Mouse (Mus musculus) midbrain, embryonic 11.5 days (tissue): ENCODE data around the gene Slc15a4. TPM values are rescaled to one million over a fixed set of nuclear protein-coding genes. Genes with fewer than 3 reads are reported as not detected.

ENCODE experiments used
- ATAC-seq: fragments of 200-750 bp; cut with Nextera tagmentation; 2 replicates; pipeline ENCODE4 v1.8.0; 2017; ENCODE audit warnings: moderate TSS enrichment, moderate library complexity; ENCODE audit not compliant: low FRiP score
- DNase-seq: peaks from one replicate; pipeline ENCODE4 v3.0.0; 2015; ENCODE audit warnings: low spot score; ENCODE audit errors: missing footprints
- H3K27ac ChIP-seq: fragments of 300-500 bp; sonication (generic); 2 replicates; pipeline ENCODE4 v1.5.1; 2014; ENCODE audit warnings: low read depth, low read length
- H3K27me3 ChIP-seq: fragments of 300-500 bp; sonication (generic); 2 replicates; pipeline ENCODE4 v1.6.1; 2014; ENCODE audit warnings: mild to moderate bottlenecking, low read length, moderate library complexity, mixed read lengths; ENCODE audit not compliant: control insufficient read depth, insufficient read depth
- H3K36me3 ChIP-seq: fragments of 300-500 bp; sonication (generic); 2 replicates; pipeline ENCODE4 v1.6.1; 2014; ENCODE audit warnings: mild to moderate bottlenecking, low read length, moderate library complexity, mixed read lengths; ENCODE audit not compliant: control insufficient read depth, insufficient read depth
- H3K4me1 ChIP-seq: fragments of 300-500 bp; sonication (generic); 2 replicates; pipeline ENCODE4 v1.6.1; 2014; ENCODE audit warnings: low read length; ENCODE audit not compliant: control insufficient read depth, insufficient read depth
- H3K4me2 ChIP-seq: fragments of 300-500 bp; sonication (generic); 2 replicates; pipeline ENCODE4 v1.6.1; 2014; ENCODE audit warnings: mild to moderate bottlenecking, moderate library complexity
- H3K4me3 ChIP-seq: fragments of 300-500 bp; sonication (generic); 2 replicates; pipeline ENCODE4 v1.5.1; 2014; ENCODE audit warnings: low read depth, low read length
- H3K9ac ChIP-seq: fragments of 300-500 bp; sonication (generic); 2 replicates; pipeline ENCODE4 v1.6.1; 2014; ENCODE audit warnings: low read length
- H3K9me3 ChIP-seq: fragments of 300-500 bp; sonication (generic); 2 replicates; pipeline ENCODE4 v1.6.1; 2016; ENCODE audit warnings: low read length; ENCODE audit not compliant: control insufficient read depth
- WGBS: fragments of 180-500 bp; shearing (Covaris S2); extraction: QIAGEN DNeasy Blood & Tissue Kit; methylation state at CpG from one replicate; pipeline ENCODE4 v1.1.7; 2014; 5-methylcytosine and 5-hydroxymethylcytosine counted together
- polyA plus RNA-seq: library from polyadenylated mRNA; unstranded; fragments of >200 nt; fragmentation: Nextera tagmentation; extraction: Ambion mirVana; gene quantifications from 2 replicates; pipeline ENCODE4 v1.2.1, GENCODE M21; 2014

Slc15a4 gene
- polyA plus RNA-seq, 1 experiment from 2014 or later = 23.1 TPM

DNA sequence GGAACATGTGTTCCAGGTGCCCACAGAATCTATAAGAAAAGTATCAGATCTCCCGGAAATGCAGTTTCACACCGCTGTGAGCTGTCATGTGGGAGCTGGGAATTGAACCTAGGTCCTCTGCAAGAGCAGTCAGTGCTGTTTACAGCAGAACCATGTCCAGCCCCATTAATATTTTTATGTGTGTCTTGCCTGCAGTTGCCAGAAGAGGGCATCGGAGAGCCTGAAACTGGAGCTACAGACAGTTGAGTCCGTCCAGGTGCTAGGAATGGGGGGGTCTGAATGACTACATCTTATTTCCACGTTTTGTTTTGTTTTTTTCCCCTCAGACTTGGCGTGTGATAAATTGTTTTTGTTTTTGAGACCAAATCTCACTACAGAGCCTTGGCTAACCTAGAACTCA is 15.3 kb upstream of the Slc15a4 start:
- Histone ChIP-seq H3K27me3 (no peaks in the 10 kb centered on the region), H3K4me2 (no peak overlapping the region), H3K27ac (no peak overlapping the region), H3K4me1 (no peaks in the 10 kb centered on the region), H3K9me3 (no peaks in the 10 kb centered on the region), H3K36me3 (no peaks in the 10 kb centered on the region), H3K4me3 (no peak overlapping the region), H3K9ac (no peak overlapping the region)
- DNase-seq = no peak
- ATAC-seq = no peak
- 81% methylated on average over 6 of the region's 6 CpGs for WGBS

GRCm38 (mm10) chr5:127641185-127641958 is 8.7 kb upstream of the Slc15a4 start:
- H3K4me3 ChIP-seq = no peak overlapping the region
- 96% methylated on average over 15 of the region's 15 CpGs for WGBS
- H3K36me3 ChIP-seq = no peaks in the 10 kb centered on the region
- no peak overlapping the region for H3K27ac ChIP-seq
- no peak overlapping the region for H3K4me2 ChIP-seq
- ATAC-seq (no peak), DNase-seq (peak; percentile 62)
- no peaks in the 10 kb centered on the region for H3K27me3 ChIP-seq
- H3K9ac ChIP-seq = no peak overlapping the region
- peaks cover 4% of the 10 kb centered on the region; the same call in 1 of the 2 replicates for H3K9me3 ChIP-seq
- H3K4me1 ChIP-seq = no peaks in the 10 kb centered on the region

DNA sequence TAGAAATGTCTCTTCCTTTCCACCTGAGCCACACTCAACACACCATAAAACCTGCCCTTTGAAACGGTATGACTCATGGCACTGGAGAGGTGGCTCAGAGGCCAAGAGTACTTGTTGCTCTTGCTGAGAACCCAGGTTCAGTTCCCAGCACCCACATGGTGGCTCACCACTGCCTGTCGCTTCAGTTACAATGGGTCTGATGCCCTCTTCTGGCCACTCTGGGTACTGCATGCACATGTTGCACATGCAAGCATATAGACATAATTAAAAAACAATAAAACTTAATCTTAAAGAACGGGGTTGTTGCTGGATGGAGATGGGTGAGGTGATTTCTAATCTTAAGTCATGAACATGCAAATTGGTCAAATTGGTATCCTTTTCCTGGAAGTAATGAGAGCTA is 7.7 kb upstream of the Slc15a4 start:
- Histone ChIP-seq H3K36me3 (no peaks in the 10 kb centered on the region), H3K9ac (no peak overlapping the region), H3K9me3 (peaks cover 4% of the 10 kb centered on the region; the same call in 1 of the 2 replicates), H3K27ac (no peak overlapping the region), H3K4me2 (no peak overlapping the region), H3K27me3 (no peaks in the 10 kb centered on the region), H3K4me3 (no peak overlapping the region), H3K4me1 (no peaks in the 10 kb centered on the region)
- DNase-seq (peak; percentile 54), ATAC-seq (no peak)
- WGBS = 92% methylated on average over 3 of the region's 3 CpGs

DNA sequence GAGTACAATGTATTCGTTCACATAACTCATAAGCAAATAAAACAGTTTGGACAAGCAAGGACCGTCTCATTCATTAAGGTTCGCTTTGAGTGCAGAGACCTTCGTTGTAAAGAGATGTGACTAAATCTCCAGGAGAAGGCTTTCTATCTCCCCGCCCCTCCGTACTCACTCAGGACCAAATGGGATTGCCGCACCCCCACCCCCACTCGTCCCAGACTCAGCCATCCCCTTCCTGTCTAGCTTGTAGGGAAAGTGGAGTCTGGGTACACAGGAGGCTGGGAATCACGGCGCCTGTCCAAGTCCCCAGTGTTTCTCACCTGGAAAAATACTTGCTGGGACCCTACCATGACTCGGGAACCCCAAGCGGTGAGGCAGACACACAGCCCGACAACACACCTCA is 6.9 kb upstream of the Slc15a4 start:
- H3K4me1 ChIP-seq = no peaks in the 10 kb centered on the region
- DNase-seq (peak; percentile 17), ATAC-seq (no peak)
- no peak overlapping the region for H3K4me3 ChIP-seq
- no peak overlapping the region for H3K27ac ChIP-seq
- 95% methylated on average over 13 of the region's 13 CpGs for WGBS
- no peaks in the 10 kb centered on the region for H3K27me3 ChIP-seq
- peaks cover 4% of the 10 kb centered on the region; the same call in 1 of the 2 replicates for H3K9me3 ChIP-seq
- no peak overlapping the region for H3K4me2 ChIP-seq
- H3K9ac ChIP-seq = no peak overlapping the region
- no peaks in the 10 kb centered on the region for H3K36me3 ChIP-seq

DNA sequence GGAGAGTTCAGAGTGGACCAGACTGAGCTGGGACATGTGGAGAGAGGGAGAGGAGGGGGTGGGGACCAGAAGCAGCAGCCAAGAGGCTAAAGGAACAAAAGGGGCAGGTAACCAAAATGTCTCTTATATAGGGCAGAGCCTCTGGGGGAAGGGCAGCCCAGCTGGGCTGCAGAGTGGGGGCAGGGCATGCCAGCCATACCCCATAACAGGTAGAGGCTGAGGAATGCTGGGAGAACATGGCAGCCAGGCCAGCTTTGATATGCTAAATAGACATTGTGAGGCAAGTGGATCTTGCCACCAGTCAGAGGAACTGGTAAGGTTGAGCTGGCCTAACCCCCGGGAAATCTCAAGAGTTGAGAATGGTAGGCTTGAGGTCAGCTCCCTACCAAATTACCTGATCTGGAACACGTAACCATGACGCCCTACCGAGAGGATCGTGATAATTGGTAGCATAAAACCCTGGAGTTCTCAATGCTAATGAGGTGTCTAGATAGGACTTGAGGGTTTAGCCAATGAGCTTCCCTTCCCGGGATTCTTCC is 6.4 kb upstream of the Slc15a4 start:
- no peak overlapping the region for H3K27ac ChIP-seq
- no peaks in the 10 kb centered on the region for H3K27me3 ChIP-seq
- no peak overlapping the region for H3K9ac ChIP-seq
- no peak overlapping the region for H3K4me3 ChIP-seq
- H3K9me3 ChIP-seq = peaks cover 4% of the 10 kb centered on the region; the same call in 1 of the 2 replicates
- no peaks in the 10 kb centered on the region for H3K36me3 ChIP-seq
- WGBS = 92% methylated on average over 6 of the region's 6 CpGs
- no peaks in the 10 kb centered on the region for H3K4me1 ChIP-seq
- no peak overlapping the region for H3K4me2 ChIP-seq
- peak; percentile 39 for DNase-seq
- ATAC-seq = no peak

GRCm38 (mm10) chr5:127638177-127638576 is 5.5 kb upstream of the Slc15a4 start:
- H3K9me3 ChIP-seq = peaks cover 4% of the 10 kb centered on the region; the same call in 1 of the 2 replicates
- no peak overlapping the region for H3K4me3 ChIP-seq
- no peaks in the 10 kb centered on the region for H3K4me1 ChIP-seq
- no peak overlapping the region for H3K27ac ChIP-seq
- no peak overlapping the region for H3K4me2 ChIP-seq
- WGBS = 87% methylated on average over 2 of the region's 2 CpGs
- no peaks in the 10 kb centered on the region for H3K36me3 ChIP-seq
- no peak overlapping the region for H3K9ac ChIP-seq
- ATAC-seq (no peak), DNase-seq (peak; percentile 17)
- no peaks in the 10 kb centered on the region for H3K27me3 ChIP-seq

DNA sequence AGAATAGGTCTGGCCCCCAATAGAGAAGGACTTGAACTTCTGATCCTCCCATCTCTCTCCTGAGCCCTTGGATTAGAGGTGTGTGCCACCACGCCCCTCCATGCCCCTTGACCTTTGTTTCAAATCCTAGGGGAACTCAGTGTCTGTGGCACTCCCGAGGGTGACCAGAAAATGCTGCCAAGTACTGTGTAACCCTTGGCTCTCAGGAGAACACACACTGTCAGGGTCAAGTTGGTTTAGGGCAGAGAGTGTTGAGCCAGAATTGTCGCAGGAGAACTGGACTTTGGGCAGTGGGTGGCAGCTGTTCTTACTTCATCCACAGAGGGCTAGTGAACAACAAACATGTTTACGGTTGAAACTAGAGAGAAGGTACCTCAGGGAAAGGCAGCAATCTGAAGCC is 4.9 kb upstream of the Slc15a4 start:
- Histone ChIP-seq H3K4me1 (no peaks in the 10 kb centered on the region), H3K4me2 (no peak overlapping the region), H3K27ac (no peak overlapping the region), H3K36me3 (no peaks in the 10 kb centered on the region), H3K4me3 (no peak overlapping the region), H3K9ac (no peak overlapping the region), H3K27me3 (no peaks in the 10 kb centered on the region), H3K9me3 (peaks cover 4% of the 10 kb centered on the region; the same call in 1 of the 2 replicates)
- WGBS = 72% methylated on average over 4 of the region's 4 CpGs
- peak; percentile 72 for DNase-seq
- no peak for ATAC-seq

- Histone ChIP-seq H3K9me3 (no peaks in the 10 kb centered on the region), H3K27ac (no peak overlapping the region), H3K4me3 (no peak overlapping the region), H3K9ac (no peak overlapping the region), H3K27me3 (no peaks in the 10 kb centered on the region), H3K36me3 (no peaks in the 10 kb centered on the region), H3K4me1 (peaks cover 5% of the 10 kb centered on the region; the same call in 1 of the 2 replicates), H3K4me2 (no peak overlapping the region)
- no peak for ATAC-seq
- DNase-seq = peak; percentile 79
- 97% methylated on average over 7 of the region's 7 CpGs for WGBS
Measured at GRCm38 (mm10) chr5:127633666-127634065, 969 bp upstream of the Slc15a4 start.

DNA sequence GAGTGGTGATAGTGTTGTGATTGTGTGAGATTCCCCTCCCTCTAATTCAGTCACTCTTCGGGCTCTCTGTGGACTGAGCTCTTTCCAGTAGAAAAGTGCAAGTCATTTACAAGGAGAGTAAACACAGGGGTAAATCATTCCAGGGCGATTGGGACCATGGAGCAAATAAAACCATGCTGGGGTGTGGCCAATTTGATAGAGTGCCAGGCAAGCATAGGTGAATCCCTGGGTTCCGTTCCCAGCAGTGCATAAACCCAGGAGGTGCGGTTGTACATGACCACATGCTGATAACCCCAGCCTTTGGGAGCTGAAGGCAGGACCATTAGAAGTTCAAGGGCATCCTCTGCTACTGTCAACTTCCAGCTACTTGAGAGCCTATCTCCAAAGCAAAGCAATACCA is 491 bp upstream of the Slc15a4 start:
- 41% methylated on average over 4 of the region's 4 CpGs for WGBS

More for the DNA sequence above, 491 bp upstream of the Slc15a4 start:
- peak overlapping the region; percentile 98; the same call in 1 of the 2 replicates for H3K4me2 ChIP-seq
- DNase-seq = peak; percentile 85
- no peaks in the 10 kb centered on the region for H3K27me3 ChIP-seq
- H3K36me3 ChIP-seq = no peaks in the 10 kb centered on the region
- no peak for ATAC-seq
- peak overlapping the region; percentile 53; the same call in 1 of the 2 replicates for H3K4me3 ChIP-seq
- no peak overlapping the region for H3K9ac ChIP-seq
- peaks cover 5% of the 10 kb centered on the region; the same call in 1 of the 2 replicates for H3K4me1 ChIP-seq
- H3K9me3 ChIP-seq = no peaks in the 10 kb centered on the region
- H3K27ac ChIP-seq = no peak overlapping the region
